Mouse (Mus musculus) hindbrain, postnatal 0 days (tissue): ENCODE measurements around the gene Tmem25. TPM values are rescaled to one million over a fixed set of nuclear protein-coding genes. Genes with fewer than 3 reads are reported as not detected.
A peak's percentile ranks its signal among the peaks of the same experiment; 100 is the strongest.
"Not testable (repeated sequence)": the region's sequence is repeated elsewhere in the genome, so short reads cannot be mapped to it uniquely, and the experiment has no call there.

Source experiments
- ATAC-seq: fragments of 200-750 bp; cut with Nextera tagmentation; 2 replicates; pipeline ENCODE4 v1.8.0; 2017; ENCODE audit warnings: mild to moderate bottlenecking, moderate TSS enrichment, moderate library complexity
- DNase-seq: peaks from one replicate; pipeline ENCODE4 v3.0.0-alpha.2; 2015; ENCODE audit warnings: low spot score
- H3K27ac ChIP-seq: fragments of 300-500 bp; sonication (generic); 2 replicates; pipeline ENCODE4 v1.5.1; 2014; ENCODE audit warnings: mild to moderate bottlenecking
- H3K27me3 ChIP-seq: fragments of 300-500 bp; sonication (generic); 2 replicates; pipeline ENCODE4 v1.6.1; 2014; ENCODE audit warnings: low read length, mixed read lengths; ENCODE audit not compliant: insufficient read depth
- H3K36me3 ChIP-seq: fragments of 300-500 bp; sonication (generic); 2 replicates; pipeline ENCODE4 v1.6.1; 2014; ENCODE audit warnings: low read length, mixed read lengths; ENCODE audit not compliant: insufficient read depth
- H3K4me1 ChIP-seq: fragments of 300-500 bp; sonication (generic); 2 replicates; pipeline ENCODE4 v1.6.1; 2014; ENCODE audit warnings: antibody characterized with exemption, low read length, mixed read lengths; ENCODE audit not compliant: insufficient read depth
- H3K4me2 ChIP-seq: fragments of 300-500 bp; sonication (generic); 2 replicates; pipeline ENCODE4 v1.6.1; 2014; ENCODE audit warnings: low read depth, mild to moderate bottlenecking, low read length, moderate library complexity, mixed read lengths
- H3K4me3 ChIP-seq: fragments of 300-500 bp; sonication (generic); 2 replicates; pipeline ENCODE4 v1.5.1; 2014; ENCODE audit warnings: low read length
- H3K9ac ChIP-seq: fragments of 300-500 bp; sonication (generic); replicated peaks from 2 replicates; pipeline ENCODE4 v1.6.1; 2014; ENCODE audit warnings: mild to moderate bottlenecking, low read length, moderate library complexity, mixed read lengths
- H3K9me3 ChIP-seq: fragments of 300-500 bp; sonication (generic); 2 replicates; pipeline ENCODE4 v1.6.1; 2016; ENCODE audit warnings: low read length, mixed read lengths
- CTCF ChIP-seq: IDR thresholded peaks from 2 replicates; pipeline ENCODE4 v1.5.1; 2016; ENCODE audit warnings: antibody characterized with exemption, control low read depth, low read depth
- WGBS: fragments of 180-500 bp; shearing (Covaris S2); extraction: QIAGEN DNeasy Blood & Tissue Kit; methylation state at CpG from one replicate; pipeline ENCODE4 v1.1.7; 2014; 5-methylcytosine and 5-hydroxymethylcytosine counted together
- polyA plus RNA-seq: library from polyadenylated mRNA; unstranded; fragments of >200 nt; fragmentation: Nextera tagmentation; extraction: Ambion mirVana; gene quantifications from 2 replicates; pipeline ENCODE4 v1.2.1, GENCODE M21; 2015
- total RNA-seq: library from RNA; depleted of rRNA; stranded (reverse); fragments of >200 nt; gene quantifications from 2 replicates; pipeline ENCODE4 v1.2.3, GENCODE M21; 2014

Tmem25 gene
- total and polyA plus RNA-seq, 2 experiments from 2014 or later, result 26.3 to 28.9 TPM

GRCm38 (mm10) chr9:44772750-44773651 is 26.1 kb downstream of the Tmem25 start:
- peak; percentile 89 for TF ChIP-seq CTCF
- H3K9me3 ChIP-seq, result no peaks in the 10 kb centered on the region
- H3K36me3 ChIP-seq, result no peaks in the 10 kb centered on the region
- WGBS, result under 1% methylated on average over 41 of the region's 41 CpGs
- H3K4me2 ChIP-seq, result peak overlapping the region; percentile 97
- peak overlapping the region; percentile 91 for H3K9ac ChIP-seq
- peak; percentile 98 for DNase-seq
- H3K4me1 ChIP-seq, result no peaks in the 10 kb centered on the region; the same call in 1 of the 2 replicates
- H3K4me3 ChIP-seq, result peak overlapping the region; percentile 83
- no peaks in the 10 kb centered on the region for H3K27me3 ChIP-seq
- ATAC-seq, result peak; percentile 99
- H3K27ac ChIP-seq, result peak overlapping the region; percentile 91

GRCm38 (mm10) chr9:44772392-44772749 is 26.7 kb downstream of the Tmem25 start:
- Histone ChIP-seq H3K4me1 (no peaks in the 10 kb centered on the region; the same call in 1 of the 2 replicates), H3K27ac (peak overlapping the region; percentile 91), H3K4me2 (no peak overlapping the region), H3K4me3 (peak overlapping the region; percentile 83; the same call in 1 of the 2 replicates), H3K36me3 (no peaks in the 10 kb centered on the region), H3K27me3 (no peaks in the 10 kb centered on the region), H3K9ac (no peak overlapping the region), H3K9me3 (no peaks in the 10 kb centered on the region)
- WGBS, result 23% methylated on average over 5 of the region's 5 CpGs
- DNase-seq (no peak), ATAC-seq (no peak)
- no peak for TF ChIP-seq CTCF

- no peak for TF ChIP-seq CTCF
- Histone ChIP-seq H3K27me3 (no peaks in the 10 kb centered on the region), H3K36me3 (no peaks in the 10 kb centered on the region), H3K4me3 (no peak overlapping the region), H3K9me3 (no peaks in the 10 kb centered on the region), H3K27ac (no peak overlapping the region), H3K4me2 (no peak overlapping the region), H3K4me1 (peaks cover 2% of the 10 kb centered on the region; the same call in 1 of the 2 replicates), H3K9ac (no peak overlapping the region)
- 96% methylated on average over 5 of the region's 5 CpGs for WGBS
- no peak for ATAC-seq
- no peak for DNase-seq
Observed at GRCm38 (mm10) chr9:44771376-44771775, 27.7 kb downstream of the Tmem25 start.

GRCm38 (mm10) chr9:44768029-44768394 is 31.1 kb downstream of the Tmem25 start:
- not testable (repeated sequence) for H3K36me3 ChIP-seq, DNase-seq, H3K27me3 ChIP-seq, H3K9ac ChIP-seq, H3K9me3 ChIP-seq, H3K4me1 ChIP-seq
- H3K4me3 ChIP-seq, result peak overlapping the region; percentile 62
- H3K27ac ChIP-seq, result peak overlapping the region; percentile 69
- 40% methylated on average over 7 of the region's 9 CpGs for WGBS
- peak; percentile 14 for ATAC-seq
- H3K4me2 ChIP-seq, result peak overlapping the region; percentile 64

- under 1% methylated on average over 57 of the region's 82 CpGs for WGBS
- Histone ChIP-seq H3K4me1 (peaks cover 8% of the 10 kb centered on the region), H3K27me3 (no peaks in the 10 kb centered on the region), H3K36me3 (no peaks in the 10 kb centered on the region), H3K9ac (peak within 1 kb of the TSS; percentile 88), H3K27ac (peak within 1 kb of the TSS; percentile 98), H3K4me2 (peak within 1 kb of the TSS; percentile 64), H3K4me3 (peak within 1 kb of the TSS; percentile 62), H3K9me3 (no peaks in the 10 kb centered on the region)
- ATAC-seq (peak; percentile 93), DNase-seq (peak; percentile 95)
- no peak for TF ChIP-seq CTCF
Observed at GRCm38 (mm10) chr9:44767101-44768028, 31.7 kb downstream of the Tmem25 start, which contains the start of the genes Arcn1 and Ift46. Gene Arcn1 (minus strand): TSS chr9:44767845. Gene Ift46 (plus strand): TSS chr9:44767908.

GRCm38 (mm10) chr9:44760873-44761272 is 38.2 kb downstream of the Tmem25 start:
- 80% methylated on average over 2 of the region's 2 CpGs for WGBS
- no peaks in the 10 kb centered on the region for H3K9me3 ChIP-seq

More at GRCm38 (mm10) chr9:44760873-44761272, 38.2 kb downstream of the Tmem25 start:
- TF ChIP-seq CTCF, result no peak
- H3K36me3 ChIP-seq, result no peaks in the 10 kb centered on the region; the same call in 1 of the 2 replicates
- no peak overlapping the region for H3K4me2 ChIP-seq
- no peak for DNase-seq
- H3K9ac ChIP-seq, result no peak overlapping the region
- no peak overlapping the region for H3K27ac ChIP-seq
- H3K4me1 ChIP-seq, result 0 out of 2 replicates have a peak, but pooled peaks cover 2% of the 10 kb centered on the region
- H3K27me3 ChIP-seq, result no peaks in the 10 kb centered on the region
- H3K4me3 ChIP-seq, result no peak overlapping the region
- ATAC-seq, result no peak
